Mouse (Mus musculus) stomach, postnatal 0 days (tissue): Measurements from ENCODE around the gene Ptpn22. TPM values are rescaled to one million over a fixed set of nuclear protein-coding genes. Genes with fewer than 3 reads are reported as not detected.

ENCODE experiments used
- ATAC-seq: fragments of 200-750 bp; cut with Nextera tagmentation; 2 replicates; pipeline ENCODE4 v1.8.0; 2017; ENCODE audit not compliant: low FRiP score, low TSS enrichment
- DNase-seq: peaks from one replicate; pipeline ENCODE4 v3.0.0-alpha.2; 2016; ENCODE audit warnings: low spot score
- H3K27ac ChIP-seq: fragments of 300-500 bp; sonication (generic); replicated peaks from 2 replicates; pipeline ENCODE4 v1.5.1; 2014; ENCODE audit warnings: mild to moderate bottlenecking, control low read depth
- H3K27me3 ChIP-seq: fragments of 300-500 bp; sonication (generic); 2 replicates; pipeline ENCODE4 v1.6.1; 2014; ENCODE audit warnings: low read length; ENCODE audit not compliant: control insufficient read depth, insufficient read depth
- H3K36me3 ChIP-seq: fragments of 300-500 bp; sonication (generic); 2 replicates; pipeline ENCODE4 v1.6.1; 2014; ENCODE audit warnings: low read length, mixed read lengths; ENCODE audit not compliant: control insufficient read depth, insufficient read depth
- H3K4me1 ChIP-seq: fragments of 300-500 bp; sonication (generic); replicated peaks from 2 replicates; pipeline ENCODE4 v1.6.1; 2014; ENCODE audit warnings: antibody characterized with exemption; ENCODE audit not compliant: control insufficient read depth, insufficient read depth
- H3K4me2 ChIP-seq: fragments of 300-500 bp; sonication (generic); replicated peaks from 2 replicates; pipeline ENCODE4 v1.6.1; 2014; ENCODE audit warnings: low read depth, mild to moderate bottlenecking, control low read depth, moderate library complexity
- H3K4me3 ChIP-seq: fragments of 300-500 bp; sonication (generic); 2 replicates; pipeline ENCODE4 v1.5.1; 2014; ENCODE audit warnings: low read depth, low read length, control low read depth
- H3K9ac ChIP-seq: fragments of 300-500 bp; sonication (generic); 2 replicates; pipeline ENCODE4 v1.6.1; 2014; ENCODE audit warnings: mild to moderate bottlenecking, low read length, control low read depth, mixed read lengths
- H3K9me3 ChIP-seq: fragments of 300-500 bp; sonication (generic); 2 replicates; pipeline ENCODE4 v1.6.1; 2016; ENCODE audit warnings: low read length; ENCODE audit not compliant: control insufficient read depth
- CTCF ChIP-seq: IDR thresholded peaks from 2 replicates; pipeline ENCODE4 v1.5.1; 2016; ENCODE audit warnings: antibody characterized with exemption, low read depth, mild to moderate bottlenecking, moderate library complexity
- EP300 ChIP-seq: optimal IDR thresholded peaks from 2 replicates; pipeline ENCODE3; 2016; ENCODE audit warnings: antibody characterized with exemption
- WGBS: fragments of 180-500 bp; shearing (Covaris S2); extraction: QIAGEN DNeasy Blood & Tissue Kit; methylation state at CpG from one replicate; pipeline ENCODE4 v1.1.7; 2014; 5-methylcytosine and 5-hydroxymethylcytosine counted together
- polyA plus RNA-seq: library from polyadenylated mRNA; unstranded; fragments of >200 nt; fragmentation: Nextera tagmentation; extraction: Ambion mirVana; gene quantifications from 2 replicates; pipeline ENCODE4 v1.2.1, GENCODE M21; 2015

The Ptpn22 gene
- polyA plus RNA-seq, 1 experiment from 2014 or later = 0.59 TPM

DNA sequence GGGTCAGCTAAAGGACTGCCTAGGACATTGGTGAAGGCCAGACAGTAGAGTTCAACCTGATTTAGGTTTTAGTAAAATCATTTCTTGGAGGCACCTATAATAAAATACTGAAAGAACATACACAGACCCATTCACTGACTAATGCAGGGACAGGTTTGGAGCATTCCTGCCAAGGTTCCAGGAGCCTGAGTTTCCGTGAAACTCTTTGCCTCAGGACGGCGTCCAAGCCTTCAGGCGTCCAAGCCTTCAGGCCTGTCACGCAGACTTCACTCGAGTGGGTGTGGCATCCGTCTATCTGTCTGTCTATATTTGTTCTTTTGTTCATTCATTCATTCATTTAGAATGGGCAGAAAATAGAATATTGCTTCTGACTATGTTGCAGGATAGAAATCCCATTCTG, 28.4 kb upstream of the Ptpn22 start:
- WGBS = 63% methylated on average over 7 of the region's 7 CpGs
- Histone ChIP-seq H3K4me3 (no peak overlapping the region), H3K36me3 (no peaks in the 10 kb centered on the region), H3K9ac (no peak overlapping the region), H3K27me3 (no peaks in the 10 kb centered on the region), H3K4me2 (no peak overlapping the region), H3K4me1 (no peaks in the 10 kb centered on the region), H3K27ac (no peak overlapping the region), H3K9me3 (no peaks in the 10 kb centered on the region)
- TF ChIP-seq EP300 = no peak
- TF ChIP-seq CTCF = no peak
- ATAC-seq (no peak), DNase-seq (no peak)

DNA sequence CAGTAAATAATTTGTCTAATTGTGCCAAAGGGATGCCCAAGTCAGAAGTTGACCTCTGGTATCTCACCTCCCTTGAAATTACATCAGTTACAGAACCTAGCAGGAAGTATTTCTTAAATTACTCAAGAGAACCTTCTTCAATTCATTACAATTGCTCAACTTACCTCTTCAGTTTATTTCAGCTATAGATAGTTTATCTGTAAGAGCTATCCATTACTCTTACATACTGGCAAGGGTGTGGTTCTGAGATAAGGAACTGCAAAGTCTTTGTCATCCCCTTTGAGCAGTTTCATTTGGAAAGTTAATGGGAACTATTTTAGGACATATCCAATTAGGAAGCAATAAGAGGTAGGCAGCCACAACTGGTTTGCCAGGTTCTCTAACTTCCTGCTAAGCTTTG, 27.2 kb upstream of the Ptpn22 start, which contains the start of gene Bcl2l15:
Gene Bcl2l15 (plus strand): TSS at position 176 of the 400 bp plus-strand sequence.
- DNase-seq = no peak
- Histone ChIP-seq H3K4me2 (no peak within 1 kb of the TSS), H3K9ac (no peak within 1 kb of the TSS), H3K27me3 (no peaks in the 10 kb centered on the region), H3K4me1 (no peaks in the 10 kb centered on the region), H3K36me3 (no peaks in the 10 kb centered on the region), H3K9me3 (no peaks in the 10 kb centered on the region), H3K27ac (no peak within 1 kb of the TSS), H3K4me3 (no peak within 1 kb of the TSS)
- no peak for ATAC-seq
- TF ChIP-seq EP300 (no peak), CTCF (no peak)

GRCm38 (mm10) chr3:103834001-103834400, 25.6 kb upstream of the Ptpn22 start:
- no peak overlapping the region for H3K9ac ChIP-seq
- no peak overlapping the region for H3K4me3 ChIP-seq
- 84% methylated on average over 2 of the region's 2 CpGs for WGBS
- no peaks in the 10 kb centered on the region for H3K27me3 ChIP-seq
- H3K9me3 ChIP-seq = no peaks in the 10 kb centered on the region
- no peaks in the 10 kb centered on the region for H3K4me1 ChIP-seq
- no peak for ATAC-seq
- DNase-seq = no peak
- H3K27ac ChIP-seq = no peak overlapping the region
- no peaks in the 10 kb centered on the region for H3K36me3 ChIP-seq
- TF ChIP-seq EP300 (no peak), CTCF (no peak)
- no peak overlapping the region for H3K4me2 ChIP-seq

- ATAC-seq = no peak
Measured at GRCm38 (mm10) chr3:103835272-103835950, 24.2 kb upstream of the Ptpn22 start.

DNA sequence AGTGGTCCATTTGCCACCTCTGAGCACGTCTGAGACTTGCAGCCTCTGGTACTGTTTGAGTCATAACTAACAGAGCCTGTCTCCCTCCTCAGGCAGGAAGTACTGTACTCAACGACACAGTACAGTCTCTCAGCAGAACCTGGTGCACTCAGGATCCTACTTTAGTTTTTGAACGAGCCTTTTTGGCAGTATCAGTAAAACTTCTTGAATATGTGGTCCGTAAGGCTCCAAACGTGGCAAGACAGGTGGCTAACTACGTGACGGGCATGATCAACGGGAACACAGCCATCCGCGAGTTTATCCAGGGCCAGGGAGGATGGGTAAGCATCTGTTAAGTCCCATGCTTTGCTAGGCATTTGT, 23.7 kb upstream of the Ptpn22 start:
- DNase-seq = no peak
- no peak for TF ChIP-seq CTCF
- TF ChIP-seq EP300 = no peak
- 74% methylated on average over 10 of the region's 10 CpGs for WGBS

More at GRCm38 (mm10) chr3:103835272-103835950, 24.2 kb upstream of the Ptpn22 start:
- no peak for DNase-seq
- 63% methylated on average over 6 of the region's 6 CpGs for WGBS
- no peaks in the 10 kb centered on the region for H3K9me3 ChIP-seq
- H3K9ac ChIP-seq = no peak overlapping the region
- H3K27ac ChIP-seq = no peak overlapping the region
- no peaks in the 10 kb centered on the region for H3K27me3 ChIP-seq
- H3K36me3 ChIP-seq = no peaks in the 10 kb centered on the region
- no peaks in the 10 kb centered on the region for H3K4me1 ChIP-seq
- TF ChIP-seq CTCF = no peak
- no peak overlapping the region for H3K4me3 ChIP-seq
- H3K4me2 ChIP-seq = no peak overlapping the region

GRCm38 (mm10) chr3:103836453-103836852, 23.1 kb upstream of the Ptpn22 start:
- no peaks in the 10 kb centered on the region for H3K27me3 ChIP-seq
- H3K4me1 ChIP-seq = no peaks in the 10 kb centered on the region
- 94% methylated on average over 5 of the region's 5 CpGs for WGBS
- H3K9me3 ChIP-seq = no peaks in the 10 kb centered on the region
- H3K36me3 ChIP-seq = no peaks in the 10 kb centered on the region
- H3K27ac ChIP-seq = no peak overlapping the region
- ATAC-seq (no peak), DNase-seq (no peak)
- H3K4me3 ChIP-seq = no peak overlapping the region
- TF ChIP-seq CTCF (no peak), EP300 (no peak)
- H3K4me2 ChIP-seq = no peak overlapping the region
- no peak overlapping the region for H3K9ac ChIP-seq

More for the DNA sequence above, 23.7 kb upstream of the Ptpn22 start:
- Histone ChIP-seq H3K36me3 (no peaks in the 10 kb centered on the region), H3K9ac (no peak overlapping the region), H3K27me3 (no peaks in the 10 kb centered on the region), H3K27ac (no peak overlapping the region), H3K9me3 (no peaks in the 10 kb centered on the region), H3K4me3 (no peak overlapping the region), H3K4me2 (no peak overlapping the region), H3K4me1 (no peaks in the 10 kb centered on the region)
- no peak for ATAC-seq
